Mouse (Mus musculus): ENCODE measurements around the gene Ccr2. TPM values are rescaled to one million over a fixed set of nuclear protein-coding genes. Genes with fewer than 3 reads are reported as not detected.
"Not testable (repeated sequence)": the region's sequence is repeated elsewhere in the genome, so short reads cannot be mapped to it uniquely, and the experiment has no call there.

Gene Ccr2
- polyA plus RNA-seq, 2 experiments from 2014 or later: 48.7 to 51.9 TPM

GRCm38 (mm10) chr9:124121387-124122184 lies 19.8 kb downstream of the Ccr2 start, which contains the start of gene Ccr5:
Gene Ccr5, plus strand, starts transcription at chr9:124121543.
- peak; percentile 91 for ATAC-seq

DNA sequence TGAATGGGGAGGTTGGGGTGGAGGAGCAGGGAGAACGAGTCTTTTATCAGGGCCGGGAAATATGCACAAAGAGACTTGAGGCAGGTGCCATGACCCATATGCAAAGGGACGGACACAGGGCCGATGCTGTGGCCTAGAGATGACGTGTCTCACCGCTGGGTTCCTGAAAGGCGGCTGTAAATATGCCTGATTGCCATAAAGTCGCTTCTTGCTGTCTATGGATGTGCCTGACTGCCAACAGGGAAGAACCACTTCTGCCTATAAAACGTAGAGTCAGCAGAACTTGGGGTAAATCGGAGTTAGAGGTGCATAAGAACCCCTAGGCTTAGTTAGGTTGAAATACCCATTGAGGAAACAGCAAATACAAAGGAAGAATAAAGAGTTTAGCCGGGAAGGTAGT lies 23.8 kb downstream of the Ccr2 start:
- no peak for ATAC-seq

DNA sequence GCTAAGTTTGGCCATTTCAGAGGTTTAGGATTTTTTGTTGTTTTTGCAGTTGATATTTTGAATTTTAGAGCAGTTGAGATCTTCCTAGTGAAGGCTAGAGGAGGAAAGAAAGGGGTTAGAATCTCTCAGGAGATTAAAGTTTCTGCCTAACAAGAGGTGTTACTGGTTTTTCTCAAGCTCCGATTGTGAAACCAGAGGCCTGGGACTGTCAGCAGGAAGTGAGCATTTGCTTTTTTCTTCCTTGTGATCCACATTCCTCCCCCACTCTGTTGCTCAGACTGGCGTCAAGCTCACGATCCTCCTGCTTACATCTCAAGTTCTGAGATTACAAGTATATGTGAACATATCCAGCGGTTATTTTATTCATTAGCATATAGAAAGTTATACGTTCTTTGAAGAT lies 24.6 kb downstream of the Ccr2 start:
- no peak for ATAC-seq

GRCm38 (mm10) chr9:124127412-124127811 lies 25.7 kb downstream of the Ccr2 start:
- no peak for ATAC-seq

DNA sequence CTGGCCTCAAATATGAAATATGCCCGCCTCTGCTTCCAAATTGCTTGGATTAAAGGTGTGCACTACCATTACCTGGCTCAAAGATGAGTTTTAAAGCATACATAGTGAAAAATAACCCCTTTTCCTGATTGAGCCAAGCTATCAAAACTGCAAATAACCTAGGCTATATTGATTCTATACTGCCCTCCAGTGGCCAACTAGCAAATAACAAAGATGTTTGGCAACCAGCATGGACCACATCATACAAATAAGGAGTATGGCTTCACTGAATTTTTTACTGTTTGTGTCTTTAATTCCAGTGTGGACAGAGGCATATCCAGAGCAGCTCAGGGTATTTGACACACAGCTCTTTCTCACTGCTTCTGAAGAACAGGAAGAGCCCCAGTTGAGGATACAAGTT lies 26.6 kb downstream of the Ccr2 start:
- ATAC-seq: peak; percentile 65

DNA sequence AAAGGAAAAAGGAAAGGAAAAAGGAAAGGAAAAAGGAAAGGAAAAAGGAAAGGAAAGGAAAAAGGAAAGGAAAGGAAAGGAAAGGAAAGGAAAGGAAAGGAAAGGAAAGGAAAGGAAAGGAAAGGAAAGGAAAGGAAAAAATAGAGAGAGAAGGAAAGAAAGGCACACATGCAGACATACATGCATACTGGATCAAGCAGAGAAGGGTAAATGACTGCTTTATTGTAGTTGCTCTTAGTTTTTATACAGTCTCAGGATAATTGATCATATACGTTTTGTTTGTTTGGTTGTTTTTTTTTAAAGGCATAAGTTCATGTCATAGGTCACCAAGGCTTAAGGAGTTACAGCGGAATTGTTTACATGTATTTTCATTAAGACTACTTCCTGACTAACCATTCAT lies 31.1 kb downstream of the Ccr2 start:
- ATAC-seq: peak; percentile 65

DNA sequence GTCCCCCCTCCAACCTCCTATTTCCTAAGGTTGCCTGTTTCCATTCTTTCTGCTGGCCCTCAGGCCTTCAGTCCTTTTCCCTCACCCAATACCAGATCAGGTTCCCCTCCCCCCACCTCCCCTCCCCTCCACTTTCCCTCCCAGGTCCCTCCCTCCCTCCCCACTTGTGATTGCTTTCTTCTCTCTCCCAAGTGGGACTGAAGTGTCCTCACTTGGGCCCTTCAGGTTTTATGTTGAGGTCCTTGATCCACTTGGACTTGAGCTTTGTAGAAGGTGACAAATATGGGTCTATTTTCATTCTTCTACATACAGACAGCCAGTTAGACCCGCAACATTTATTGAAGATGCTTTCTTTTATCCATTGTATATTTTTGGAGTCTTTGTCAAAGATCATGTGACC lies 33.2 kb downstream of the Ccr2 start:
- ATAC-seq: not testable (repeated sequence)

GRCm38 (mm10) chr9:124137619-124138018 lies 35.9 kb downstream of the Ccr2 start:
- no peak for ATAC-seq

- ATAC-seq: no peak
These were observed 36.5 kb downstream of the Ccr2 start for GRCm38 (mm10) chr9:124138055-124138775.

DNA sequence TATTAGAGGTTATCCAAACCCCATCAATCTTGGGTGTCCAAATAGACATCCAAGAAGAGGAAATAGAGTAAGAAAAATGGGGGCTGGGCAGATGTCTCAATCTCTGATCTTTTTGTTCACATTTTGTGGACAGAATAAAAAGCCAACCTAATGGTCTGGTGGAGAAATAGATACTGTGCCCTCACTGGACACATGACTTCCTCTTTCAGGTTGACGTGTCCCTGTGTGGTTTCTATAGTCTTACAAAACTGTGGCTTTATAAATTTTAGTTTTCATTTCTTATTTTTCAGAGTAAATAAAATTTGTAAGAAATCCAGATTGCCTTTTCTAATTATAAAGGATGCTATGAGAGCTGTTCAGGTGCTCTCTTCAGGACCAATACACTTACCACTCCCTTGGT lies 41.9 kb downstream of the Ccr2 start:
- no peak for ATAC-seq

DNA sequence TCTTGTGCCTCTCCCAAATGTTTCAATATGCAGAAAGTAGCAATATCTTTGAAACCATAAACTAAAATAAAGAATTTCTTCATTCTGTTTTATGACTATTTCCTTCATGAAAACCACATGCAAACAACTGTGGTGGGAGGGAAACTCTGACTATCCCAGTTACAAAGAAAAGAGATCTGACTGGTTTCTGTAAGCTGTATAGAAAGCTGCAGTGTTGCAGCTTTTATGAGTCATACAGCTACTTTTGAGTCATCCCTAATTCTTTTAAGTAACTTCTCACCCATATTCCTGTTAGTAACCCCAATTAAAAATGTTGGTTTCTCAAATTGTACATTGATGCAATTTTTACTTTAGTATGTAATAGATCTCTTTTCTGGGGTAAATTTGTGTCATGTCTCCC lies 44.6 kb downstream of the Ccr2 start:
- ATAC-seq: peak; percentile 65

Other genes with a start within 250 kb of the Ccr2 start
- under 1 TPM; 0.12 to 0.61 TPM for gene Xcr1, start 239.9 kb upstream of the Ccr2 start, polyA plus RNA-seq (2017; shearing (Covaris generic))
- under 1 TPM; 0.89 to 0.98 TPM for gene Ccr1, start 133.3 kb upstream of the Ccr2 start, polyA plus RNA-seq (2017; shearing (Covaris generic))
- not detected for gene Ccr1l1, start 123.5 kb upstream of the Ccr2 start, polyA plus RNA-seq (2017; shearing (Covaris generic))
- gene Ccr3, start 80.0 kb upstream of the Ccr2 start, polyA plus RNA-seq (2017; shearing (Covaris generic)): 1 to 10 TPM; 2.2 to 3.2 TPM
- 1 to 10 TPM; 6.1 to 6.7 TPM for gene Ccr5, start 19.6 kb downstream of the Ccr2 start, polyA plus RNA-seq (2017; shearing (Covaris generic))
- 10 to 100 TPM; 25.1 to 28.0 TPM for gene 2010315B03Rik, start 210.7 kb downstream of the Ccr2 start, polyA plus RNA-seq (2017; shearing (Covaris generic))